Mouse (Mus musculus) fat pad, adult 2 months (tissue): ENCODE data around the gene Tgfb1.
"Not testable (repeated sequence)": the region's sequence is repeated elsewhere in the genome, so short reads cannot be mapped to it uniquely, and the experiment has no call there.

Source experiments
- DNase-seq: peaks from one replicate; pipeline ENCODE4 v3.0.0-alpha.2; 2011; ENCODE audit warnings: low read depth, low spot score; ENCODE audit errors: extremely low read depth

Tgfb1 gene

GRCm38 (mm10) chr7:25703793-25704494, 17.1 kb downstream of the Tgfb1 start:
- no peak for DNase-seq

GRCm38 (mm10) chr7:25704716-25705364, 18.0 kb downstream of the Tgfb1 start:
- DNase-seq = no peak

- DNase-seq = no peak
These were observed 19.0 kb downstream of the Tgfb1 start for GRCm38 (mm10) chr7:25705801-25706251.

GRCm38 (mm10) chr7:25706578-25707170, 19.9 kb downstream of the Tgfb1 start:
- DNase-seq = no peak

- DNase-seq = no peak
These were observed 20.9 kb downstream of the Tgfb1 start for GRCm38 (mm10) chr7:25707581-25708292.

- DNase-seq = no peak
These were observed 23.2 kb downstream of the Tgfb1 start for GRCm38 (mm10) chr7:25709961-25710360.

- no peak for DNase-seq
These were observed 23.8 kb downstream of the Tgfb1 start for GRCm38 (mm10) chr7:25710519-25711130.

- no peak for DNase-seq
These were observed 24.4 kb downstream of the Tgfb1 start for GRCm38 (mm10) chr7:25711165-25711564.

GRCm38 (mm10) chr7:25711731-25712197, 25.0 kb downstream of the Tgfb1 start:
- no peak for DNase-seq

- DNase-seq = no peak
These were observed 26.0 kb downstream of the Tgfb1 start for GRCm38 (mm10) chr7:25712801-25713200.

GRCm38 (mm10) chr7:25714581-25714980, 27.8 kb downstream of the Tgfb1 start:
- no peak for DNase-seq

GRCm38 (mm10) chr7:25715731-25716271, 29.0 kb downstream of the Tgfb1 start:
- no peak for DNase-seq

- DNase-seq = no peak
These were observed 30.7 kb downstream of the Tgfb1 start for GRCm38 (mm10) chr7:25717478-25717877.

- peak; percentile 61 for DNase-seq
These were observed 32.1 kb downstream of the Tgfb1 start, which contains the start of gene Ccdc97 for GRCm38 (mm10) chr7:25718788-25719417. Gene Ccdc97 (minus strand): TSS chr7:25719088.

- no peak for DNase-seq
These were observed 33.2 kb downstream of the Tgfb1 start for GRCm38 (mm10) chr7:25719761-25720610.

GRCm38 (mm10) chr7:25720760-25721159, 34.0 kb downstream of the Tgfb1 start:
- no peak for DNase-seq

- not testable (repeated sequence) for DNase-seq
These were observed 35.0 kb downstream of the Tgfb1 start for GRCm38 (mm10) chr7:25721776-25722175.

- no peak for DNase-seq
These were observed 39.1 kb downstream of the Tgfb1 start for GRCm38 (mm10) chr7:25725886-25726285.

- DNase-seq = peak; percentile 68
These were observed 41.0 kb downstream of the Tgfb1 start for GRCm38 (mm10) chr7:25727800-25728199.
